Mouse (Mus musculus): ENCODE data around the gene Trpm3. TPM values are rescaled to one million over a fixed set of nuclear protein-coding genes. Genes with fewer than 3 reads are reported as not detected.

Trpm3 gene
- polyA plus RNA-seq, 1 experiment from 2014 or later, result 3.9 TPM

DNA sequence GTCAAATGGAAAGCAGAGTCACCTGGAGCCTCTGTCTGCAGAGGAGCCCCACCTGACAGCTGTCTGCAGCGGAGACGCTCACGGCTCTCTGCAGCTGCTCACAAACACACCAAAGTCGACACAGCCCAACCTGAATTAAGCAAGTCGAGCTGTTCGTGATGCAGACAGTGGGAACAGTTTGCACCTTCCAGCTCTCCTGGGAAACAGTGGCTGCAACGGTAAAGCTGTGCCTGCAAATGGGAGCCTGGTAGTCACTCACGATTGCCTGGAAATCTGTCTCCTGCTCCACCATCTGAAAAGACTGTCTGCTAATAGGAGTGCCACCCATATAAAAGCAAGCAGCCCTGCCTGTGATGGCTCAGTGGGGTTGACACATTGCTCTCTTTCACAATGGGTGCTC is 865.0 kb downstream of the Trpm3 start:
- Histone ChIP-seq H3K36me3 (ENCODE audit: control insufficient read depth, insufficient read depth, low read length) (no peaks in the 10 kb centered on the region), H3K9ac (ENCODE audit: low read depth, low read length) (no peak overlapping the region), H3K4me1 (ENCODE audit: control insufficient read depth, insufficient read depth, low read length) (no peaks in the 10 kb centered on the region), H3K9me3 (ENCODE audit: control insufficient read depth, low read length) (no peaks in the 10 kb centered on the region), H3K27me3 (ENCODE audit: control insufficient read depth, insufficient read depth, low read length) (no peaks in the 10 kb centered on the region), H3K27ac (ENCODE audit: low read depth, low read length) (no peak overlapping the region), H3K4me2 (replicated peaks; ENCODE audit: low read depth, low read length) (no peak overlapping the region), H3K4me3 (ENCODE audit: low read length) (no peak overlapping the region)
- no peak for ATAC-seq (ENCODE audit: low FRiP score, low TSS enrichment)
- 34% methylated on average over 8 of the region's 8 CpGs for WGBS

DNA sequence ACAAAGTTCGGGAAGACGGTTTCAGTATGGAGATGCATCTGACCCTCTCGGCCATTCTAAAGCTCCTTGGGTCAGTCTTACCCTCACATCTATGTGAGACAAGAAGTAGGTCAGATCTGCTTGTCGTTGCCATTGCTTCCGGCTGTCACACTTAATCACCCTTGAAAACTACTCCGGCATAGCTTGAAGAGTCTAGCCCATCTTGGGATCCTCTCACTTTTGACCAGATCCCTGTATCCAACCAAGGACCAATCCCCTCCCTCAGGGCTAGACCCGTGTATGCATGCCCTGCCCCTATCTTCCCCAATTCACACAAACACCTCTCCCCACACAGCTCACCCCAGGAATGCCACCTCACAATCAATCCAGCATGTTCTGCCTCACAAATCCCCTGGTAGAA is 867.0 kb downstream of the Trpm3 start:
- Histone ChIP-seq H3K9ac (ENCODE audit: low read depth, low read length) (no peak overlapping the region), H3K4me2 (replicated peaks; ENCODE audit: low read depth, low read length) (no peak overlapping the region), H3K36me3 (ENCODE audit: control insufficient read depth, insufficient read depth, low read length) (no peaks in the 10 kb centered on the region), H3K9me3 (ENCODE audit: control insufficient read depth, low read length) (no peaks in the 10 kb centered on the region), H3K4me3 (ENCODE audit: low read length) (no peak overlapping the region), H3K4me1 (ENCODE audit: control insufficient read depth, insufficient read depth, low read length) (no peaks in the 10 kb centered on the region), H3K27me3 (ENCODE audit: control insufficient read depth, insufficient read depth, low read length) (no peaks in the 10 kb centered on the region), H3K27ac (ENCODE audit: low read depth, low read length) (no peak overlapping the region)
- WGBS, result 91% methylated on average over 7 of the region's 7 CpGs
- ATAC-seq (ENCODE audit: low FRiP score, low TSS enrichment), result no peak

DNA sequence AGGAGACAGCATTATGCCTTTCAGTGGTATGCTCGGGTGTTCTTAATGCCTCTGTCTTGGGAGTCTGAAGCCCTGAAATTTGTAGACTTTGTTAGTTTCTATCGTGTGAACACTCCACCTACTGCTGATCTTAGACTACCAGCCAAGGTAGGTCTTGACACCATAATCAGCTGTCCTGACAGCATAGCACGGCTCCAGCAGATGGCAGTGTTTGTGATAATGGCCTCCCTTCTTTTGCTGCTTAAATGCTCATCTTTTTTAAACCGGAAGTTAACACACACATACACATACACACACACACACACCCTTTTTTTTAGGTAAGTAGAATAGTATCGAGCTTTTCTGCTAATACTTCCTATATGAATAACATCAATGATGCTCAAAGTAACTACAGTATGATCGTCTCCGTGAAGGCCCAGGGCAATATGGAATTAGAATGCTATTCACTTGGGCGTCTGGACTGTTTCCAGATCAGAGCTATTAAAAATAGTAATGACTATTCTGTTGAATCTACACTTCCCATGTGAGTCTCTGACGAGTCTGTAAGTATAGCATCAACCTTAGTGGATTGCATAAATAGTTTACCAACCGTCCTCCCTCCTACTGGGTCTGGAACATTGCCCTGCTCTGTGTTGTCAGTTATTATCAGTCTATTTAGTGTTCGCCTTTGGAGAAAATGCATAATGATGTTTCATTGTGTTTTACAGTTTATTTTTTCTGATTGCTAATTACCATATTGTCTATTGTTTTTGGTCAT is 867.8 kb downstream of the Trpm3 start:
- WGBS, result 75% methylated on average over 11 of the region's 11 CpGs
- no peaks in the 10 kb centered on the region for H3K36me3 ChIP-seq (ENCODE audit: control insufficient read depth, insufficient read depth, low read length)
- H3K4me1 ChIP-seq (ENCODE audit: control insufficient read depth, insufficient read depth, low read length), result no peaks in the 10 kb centered on the region
- H3K9ac ChIP-seq (ENCODE audit: low read depth, low read length), result no peak overlapping the region
- H3K4me2 ChIP-seq (replicated peaks; ENCODE audit: low read depth, low read length), result no peak overlapping the region
- H3K27ac ChIP-seq (ENCODE audit: low read depth, low read length), result no peak overlapping the region
- no peaks in the 10 kb centered on the region for H3K9me3 ChIP-seq (ENCODE audit: control insufficient read depth, low read length)
- H3K4me3 ChIP-seq (ENCODE audit: low read length), result no peak overlapping the region
- no peak for ATAC-seq (ENCODE audit: low FRiP score, low TSS enrichment)
- no peaks in the 10 kb centered on the region for H3K27me3 ChIP-seq (ENCODE audit: control insufficient read depth, insufficient read depth, low read length)

GRCm38 (mm10) chr19:23013695-23014094 is 874.8 kb downstream of the Trpm3 start:
- 88% methylated on average over 1 of the region's 2 CpGs for WGBS
- Histone ChIP-seq H3K4me3 (ENCODE audit: low read length) (no peak overlapping the region), H3K36me3 (ENCODE audit: control insufficient read depth, insufficient read depth, low read length) (no peaks in the 10 kb centered on the region), H3K27me3 (ENCODE audit: control insufficient read depth, insufficient read depth, low read length) (no peaks in the 10 kb centered on the region), H3K4me1 (ENCODE audit: control insufficient read depth, insufficient read depth, low read length) (no peaks in the 10 kb centered on the region), H3K27ac (ENCODE audit: low read depth, low read length) (no peak overlapping the region), H3K9ac (ENCODE audit: low read depth, low read length) (no peak overlapping the region), H3K9me3 (ENCODE audit: control insufficient read depth, low read length) (no peaks in the 10 kb centered on the region), H3K4me2 (replicated peaks; ENCODE audit: low read depth, low read length) (no peak overlapping the region)
- no peak for ATAC-seq (ENCODE audit: low FRiP score, low TSS enrichment)

GRCm38 (mm10) chr19:23015516-23015915 is 876.7 kb downstream of the Trpm3 start:
- Histone ChIP-seq H3K27ac (ENCODE audit: low read depth, low read length) (no peak overlapping the region), H3K36me3 (ENCODE audit: control insufficient read depth, insufficient read depth, low read length) (no peaks in the 10 kb centered on the region), H3K4me2 (replicated peaks; ENCODE audit: low read depth, low read length) (no peak overlapping the region), H3K27me3 (ENCODE audit: control insufficient read depth, insufficient read depth, low read length) (no peaks in the 10 kb centered on the region), H3K4me3 (ENCODE audit: low read length) (no peak overlapping the region), H3K9me3 (ENCODE audit: control insufficient read depth, low read length) (no peaks in the 10 kb centered on the region), H3K4me1 (ENCODE audit: control insufficient read depth, insufficient read depth, low read length) (no peaks in the 10 kb centered on the region), H3K9ac (ENCODE audit: low read depth, low read length) (no peak overlapping the region)
- no peak for ATAC-seq (ENCODE audit: low FRiP score, low TSS enrichment)
- WGBS, result 50% methylated on average over 3 of the region's 3 CpGs

GRCm38 (mm10) chr19:23018186-23018727 is 879.4 kb downstream of the Trpm3 start:
- WGBS, result 72% methylated on average over 2 of the region's 2 CpGs
- no peaks in the 10 kb centered on the region for H3K9me3 ChIP-seq (ENCODE audit: control insufficient read depth, low read length)
- H3K27ac ChIP-seq (ENCODE audit: low read depth, low read length), result no peak overlapping the region
- H3K4me3 ChIP-seq (ENCODE audit: low read length), result no peak overlapping the region
- ATAC-seq (ENCODE audit: low FRiP score, low TSS enrichment), result no peak
- no peak overlapping the region for H3K9ac ChIP-seq (ENCODE audit: low read depth, low read length)
- H3K4me1 ChIP-seq (ENCODE audit: control insufficient read depth, insufficient read depth, low read length), result no peaks in the 10 kb centered on the region
- H3K4me2 ChIP-seq (replicated peaks; ENCODE audit: low read depth, low read length), result no peak overlapping the region
- H3K36me3 ChIP-seq (ENCODE audit: control insufficient read depth, insufficient read depth, low read length), result no peaks in the 10 kb centered on the region
- H3K27me3 ChIP-seq (ENCODE audit: control insufficient read depth, insufficient read depth, low read length), result no peaks in the 10 kb centered on the region

DNA sequence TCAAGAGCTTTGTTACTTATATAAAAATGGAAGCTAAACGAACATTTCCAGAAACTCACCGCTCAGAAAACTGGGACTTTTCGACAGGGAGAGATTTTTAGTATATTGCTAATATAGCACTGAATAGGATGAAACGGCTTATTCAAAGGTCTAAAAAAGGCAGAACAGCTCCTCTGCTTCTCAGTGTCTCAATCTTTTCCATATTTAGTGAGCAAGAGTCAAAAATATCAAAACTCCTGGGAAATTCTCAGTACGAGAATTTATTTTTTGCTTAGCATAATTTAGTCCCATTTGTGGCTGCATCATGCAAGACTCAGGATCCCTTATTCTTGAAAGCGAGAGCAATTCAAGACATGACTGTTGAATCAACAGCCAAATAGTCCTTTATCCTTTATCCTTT is 884.1 kb downstream of the Trpm3 start:
- ATAC-seq (ENCODE audit: low FRiP score, low TSS enrichment), result no peak
- Histone ChIP-seq H3K4me2 (replicated peaks; ENCODE audit: low read depth, low read length) (no peak overlapping the region), H3K4me3 (ENCODE audit: low read length) (no peak overlapping the region), H3K27me3 (ENCODE audit: control insufficient read depth, insufficient read depth, low read length) (no peaks in the 10 kb centered on the region), H3K9ac (ENCODE audit: low read depth, low read length) (no peak overlapping the region), H3K9me3 (ENCODE audit: control insufficient read depth, low read length) (no peaks in the 10 kb centered on the region), H3K4me1 (ENCODE audit: control insufficient read depth, insufficient read depth, low read length) (no peaks in the 10 kb centered on the region), H3K36me3 (ENCODE audit: control insufficient read depth, insufficient read depth, low read length) (no peaks in the 10 kb centered on the region), H3K27ac (ENCODE audit: low read depth, low read length) (no peak overlapping the region)
- 94% methylated on average over 6 of the region's 6 CpGs for WGBS

DNA sequence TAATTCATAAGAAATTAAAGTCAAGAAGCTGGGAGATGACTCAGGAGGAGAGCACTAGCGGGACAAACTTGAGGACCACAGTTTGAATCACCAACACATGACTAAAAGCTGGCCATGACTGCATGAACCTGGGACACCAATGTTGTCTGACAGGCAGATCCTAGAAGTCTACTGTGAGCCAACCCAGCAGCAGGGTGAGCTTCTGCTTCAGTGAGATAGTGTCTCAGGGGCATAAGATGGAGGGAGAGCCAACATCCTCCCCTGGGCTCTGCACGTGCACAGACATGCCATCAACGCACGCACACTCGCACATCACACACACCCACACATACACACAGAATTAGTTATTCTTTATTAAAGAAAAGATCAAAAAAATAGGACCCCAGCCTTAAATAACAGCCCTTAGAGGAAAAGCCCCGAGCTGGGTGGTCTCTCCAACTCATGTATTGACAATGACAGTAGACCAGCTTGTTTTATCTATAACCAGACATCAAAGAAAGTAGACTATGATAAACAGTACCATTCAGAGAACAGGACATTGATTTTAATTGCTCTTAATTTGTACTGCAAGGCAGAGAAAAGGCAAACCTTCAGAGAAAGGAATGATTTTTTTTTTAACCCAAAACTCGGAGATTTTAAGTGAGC is 884.6 kb downstream of the Trpm3 start:
- no peaks in the 10 kb centered on the region for H3K36me3 ChIP-seq (ENCODE audit: control insufficient read depth, insufficient read depth, low read length)
- H3K4me2 ChIP-seq (replicated peaks; ENCODE audit: low read depth, low read length), result no peak overlapping the region
- WGBS, result 88% methylated on average over 7 of the region's 7 CpGs
- no peak overlapping the region for H3K4me3 ChIP-seq (ENCODE audit: low read length)
- H3K27ac ChIP-seq (ENCODE audit: low read depth, low read length), result no peak overlapping the region
- no peak for ATAC-seq (ENCODE audit: low FRiP score, low TSS enrichment)
- H3K4me1 ChIP-seq (ENCODE audit: control insufficient read depth, insufficient read depth, low read length), result no peaks in the 10 kb centered on the region
- no peak overlapping the region for H3K9ac ChIP-seq (ENCODE audit: low read depth, low read length)
- no peaks in the 10 kb centered on the region for H3K9me3 ChIP-seq (ENCODE audit: control insufficient read depth, low read length)
- no peaks in the 10 kb centered on the region for H3K27me3 ChIP-seq (ENCODE audit: control insufficient read depth, insufficient read depth, low read length)

DNA sequence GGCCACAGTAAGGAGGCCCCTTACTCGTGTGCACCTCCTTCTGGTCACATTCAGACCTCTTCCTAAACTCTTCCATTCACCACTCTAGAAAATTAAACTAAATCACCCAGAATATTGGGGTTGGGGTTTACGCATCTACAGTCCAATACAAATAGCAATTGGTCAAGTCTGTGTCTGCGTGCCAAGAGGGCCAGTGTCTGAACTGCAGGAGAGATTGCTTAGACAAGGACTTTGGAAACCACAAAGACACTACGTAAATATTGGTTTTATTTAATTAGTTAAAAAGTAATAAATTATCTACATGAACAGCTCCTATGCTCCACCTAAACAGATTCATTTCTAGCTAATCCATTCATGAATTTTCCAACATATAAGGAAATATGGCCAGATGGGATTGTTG is 886.0 kb downstream of the Trpm3 start:
- Histone ChIP-seq H3K9ac (ENCODE audit: low read depth, low read length) (no peak overlapping the region), H3K27ac (ENCODE audit: low read depth, low read length) (no peak overlapping the region), H3K4me1 (ENCODE audit: control insufficient read depth, insufficient read depth, low read length) (no peaks in the 10 kb centered on the region), H3K4me2 (replicated peaks; ENCODE audit: low read depth, low read length) (no peak overlapping the region), H3K27me3 (ENCODE audit: control insufficient read depth, insufficient read depth, low read length) (no peaks in the 10 kb centered on the region), H3K9me3 (ENCODE audit: control insufficient read depth, low read length) (no peaks in the 10 kb centered on the region), H3K4me3 (ENCODE audit: low read length) (no peak overlapping the region), H3K36me3 (ENCODE audit: control insufficient read depth, insufficient read depth, low read length) (no peaks in the 10 kb centered on the region)
- no peak for ATAC-seq (ENCODE audit: low FRiP score, low TSS enrichment)
- 82% methylated on average over 4 of the region's 4 CpGs for WGBS

All from kidney, embryonic 14.5 days (tissue).